Mouse (Mus musculus): Measurements from ENCODE around the gene Cers6.

The Cers6 gene

DNA sequence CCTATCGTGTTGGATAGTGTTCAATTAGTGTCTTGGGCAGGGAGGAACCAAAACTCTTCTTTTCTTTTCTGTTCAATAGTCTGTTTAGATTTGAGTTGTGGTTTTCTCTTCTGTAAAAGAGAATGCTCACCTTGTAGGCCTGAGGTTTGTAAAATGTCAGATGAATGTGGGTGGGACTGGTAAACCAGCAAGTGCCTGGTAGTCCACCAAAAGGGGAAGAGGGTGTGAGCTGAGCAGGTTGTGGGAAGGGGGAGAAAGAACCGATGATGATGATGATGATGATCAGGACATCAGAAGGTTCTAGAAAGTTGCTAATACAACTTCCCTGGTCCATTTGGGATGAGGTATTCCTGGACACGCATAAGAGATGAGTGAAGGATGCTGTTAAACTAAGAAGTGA, 55.1 kb downstream of the Cers6 start:
- in situ Hi-C loops (cut with MseI, MboI): no loop called here

- in situ Hi-C loops (cut with MseI, MboI): no loop called here
Measured at GRCm38 (mm10) chr2:68917010-68917409, 55.8 kb downstream of the Cers6 start.

- in situ Hi-C loops (cut with MseI, MboI): no loop called here
Measured at GRCm38 (mm10) chr2:68917524-68917923, 56.3 kb downstream of the Cers6 start.

- in situ Hi-C loops (cut with MseI, MboI): no loop called here
Measured at GRCm38 (mm10) chr2:68924344-68924743, 63.1 kb downstream of the Cers6 start.

DNA sequence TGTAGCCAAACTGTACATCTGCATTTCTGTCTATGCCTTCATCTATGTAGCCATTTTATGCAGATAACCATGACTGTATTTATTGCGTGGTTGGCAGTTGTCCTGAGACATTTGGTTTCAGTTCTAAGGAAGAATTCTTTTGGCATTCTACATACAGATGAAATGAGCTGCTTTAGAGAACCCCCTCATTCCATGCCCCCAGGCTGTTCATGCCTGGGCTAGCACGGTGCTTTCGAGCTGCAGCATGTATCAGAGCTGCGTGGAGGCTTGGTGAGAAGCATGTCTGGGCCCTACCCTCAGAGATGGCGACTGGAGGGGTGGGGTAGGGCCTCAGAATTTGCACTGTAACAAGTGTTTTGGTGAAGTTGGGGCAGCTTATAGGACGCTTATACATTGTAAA, 64.3 kb downstream of the Cers6 start:
- in situ Hi-C loops (cut with MseI, MboI): no loop called here

GRCm38 (mm10) chr2:68926913-68927790, 65.9 kb downstream of the Cers6 start:
- in situ Hi-C loops (cut with MseI, MboI): no loop called here

DNA sequence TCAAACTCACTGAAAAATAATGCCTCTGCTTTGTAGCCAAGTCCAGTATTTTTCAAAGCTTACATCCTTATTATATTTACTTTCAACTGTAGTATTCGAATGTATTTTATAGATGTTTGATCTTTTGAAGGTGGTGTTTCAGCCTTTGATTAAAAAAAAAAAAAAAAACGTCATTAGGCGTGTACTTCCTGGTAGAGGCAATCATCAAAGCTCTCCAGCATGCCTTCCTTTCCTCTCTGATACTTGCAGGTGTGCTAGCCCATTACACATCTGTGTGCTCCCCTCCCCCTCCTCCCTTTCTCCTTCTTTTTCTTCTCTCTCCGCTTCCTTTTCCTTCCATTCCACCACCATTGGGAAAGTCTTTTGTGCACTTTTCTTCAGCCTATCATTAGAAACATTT, 71.0 kb downstream of the Cers6 start:
- in situ Hi-C loops (cut with MseI, MboI): no loop called here

DNA sequence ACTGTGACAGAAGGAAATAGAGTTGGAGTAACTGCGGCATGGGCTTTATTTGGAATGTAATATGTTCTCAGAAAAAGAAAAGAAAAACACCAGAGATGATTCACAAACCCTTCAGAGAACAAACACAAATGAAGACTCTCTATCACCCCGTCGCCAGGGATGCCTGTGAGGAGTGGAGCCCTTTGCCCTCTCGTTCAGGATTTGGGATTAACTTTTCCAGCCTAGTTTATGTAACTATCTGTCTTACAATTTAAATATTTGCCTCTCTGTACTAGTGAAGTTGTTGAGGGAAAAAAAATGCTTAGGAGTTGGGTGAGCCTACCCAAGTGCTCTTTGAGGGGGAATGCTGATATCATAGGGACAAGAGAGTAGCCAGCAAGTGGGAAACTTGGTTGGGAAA, 71.4 kb downstream of the Cers6 start:
- in situ Hi-C loops (cut with MseI, MboI): no loop called here

DNA sequence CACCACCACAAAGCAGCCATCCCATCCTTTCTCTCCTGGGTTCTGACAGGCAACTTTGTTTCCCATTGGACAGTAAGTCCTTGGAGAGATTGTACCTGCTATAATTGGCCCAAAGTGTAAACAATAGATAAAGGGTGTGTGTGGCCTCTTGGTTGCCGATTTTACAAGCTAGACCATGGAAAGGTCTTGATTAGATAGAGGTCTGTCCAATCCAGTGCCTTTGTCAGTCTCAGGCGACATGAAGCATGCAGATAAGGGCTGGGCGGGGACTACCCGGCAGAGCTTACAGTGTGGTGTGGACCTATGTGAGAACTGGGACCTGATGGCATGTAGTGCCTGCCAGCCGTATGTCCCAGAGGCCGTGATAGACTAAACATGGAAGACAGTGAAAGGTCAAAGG, 73.4 kb downstream of the Cers6 start:
- in situ Hi-C loops (cut with MseI, MboI): no loop called here

GRCm38 (mm10) chr2:68935721-68936294, 74.6 kb downstream of the Cers6 start:
- in situ Hi-C loops (cut with MseI, MboI): no loop called here

DNA sequence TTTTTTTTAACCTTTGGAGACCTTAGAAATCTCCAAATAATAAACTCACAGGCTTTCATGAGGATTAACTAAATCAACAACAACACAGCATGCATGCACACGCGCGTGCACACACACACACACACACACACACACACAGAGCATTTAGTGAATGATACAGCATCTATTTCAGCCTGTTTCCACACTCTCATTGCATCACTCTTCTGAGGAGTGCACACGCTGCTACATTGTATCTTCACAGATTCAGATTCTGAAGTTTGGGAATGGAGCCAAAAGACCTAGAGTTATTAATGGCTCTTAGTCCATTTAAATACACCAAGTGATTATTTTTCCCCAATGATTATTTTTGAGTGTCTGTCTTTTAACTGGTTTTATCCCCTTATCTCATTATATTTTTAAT, 75.5 kb downstream of the Cers6 start:
- in situ Hi-C loops (cut with MseI, MboI): no loop called here

DNA sequence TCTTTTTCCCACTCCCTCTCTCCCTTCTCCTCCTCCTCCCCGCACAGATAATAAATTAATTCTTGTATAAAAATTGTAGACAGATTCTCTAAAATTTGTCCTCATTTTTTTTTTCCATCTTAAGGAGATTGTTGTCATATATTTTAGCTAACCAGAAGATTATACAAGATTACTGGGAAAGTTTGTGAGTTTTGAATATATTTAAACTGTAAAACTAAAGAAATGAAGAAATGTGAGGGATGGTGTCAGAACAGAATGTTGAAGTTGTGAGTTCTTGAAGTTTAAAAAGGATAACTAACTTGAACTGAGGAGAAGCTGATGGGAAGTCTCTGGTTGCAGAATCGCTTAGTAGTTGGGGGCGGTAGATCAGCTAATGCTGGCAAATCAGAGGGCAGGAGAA, 76.6 kb downstream of the Cers6 start:
- in situ Hi-C loops (cut with MseI, MboI): no loop called here

DNA sequence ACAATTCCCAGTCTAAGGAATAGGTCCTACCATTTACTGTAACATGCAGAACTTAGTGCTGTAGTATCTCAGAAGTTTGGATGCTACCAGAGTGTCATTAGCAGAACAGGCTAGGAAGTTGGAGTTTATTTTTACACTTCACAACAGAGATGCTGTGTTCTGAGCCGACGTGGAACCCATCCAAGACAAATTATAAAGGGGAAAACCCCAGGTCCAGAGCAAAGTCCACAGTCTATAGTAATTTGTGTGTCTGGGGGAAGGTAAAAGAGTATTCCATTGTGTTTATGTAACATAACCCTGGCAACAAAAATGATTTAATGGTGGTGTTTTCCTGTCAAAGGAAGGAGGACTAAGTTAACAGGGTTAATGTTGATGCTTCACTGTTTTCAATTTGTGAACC, 83.7 kb downstream of the Cers6 start:
- in situ Hi-C loops (cut with MseI, MboI): no loop called here

GRCm38 (mm10) chr2:68945976-68946375, 84.7 kb downstream of the Cers6 start:
- in situ Hi-C loops (cut with MseI, MboI): no loop called here

DNA sequence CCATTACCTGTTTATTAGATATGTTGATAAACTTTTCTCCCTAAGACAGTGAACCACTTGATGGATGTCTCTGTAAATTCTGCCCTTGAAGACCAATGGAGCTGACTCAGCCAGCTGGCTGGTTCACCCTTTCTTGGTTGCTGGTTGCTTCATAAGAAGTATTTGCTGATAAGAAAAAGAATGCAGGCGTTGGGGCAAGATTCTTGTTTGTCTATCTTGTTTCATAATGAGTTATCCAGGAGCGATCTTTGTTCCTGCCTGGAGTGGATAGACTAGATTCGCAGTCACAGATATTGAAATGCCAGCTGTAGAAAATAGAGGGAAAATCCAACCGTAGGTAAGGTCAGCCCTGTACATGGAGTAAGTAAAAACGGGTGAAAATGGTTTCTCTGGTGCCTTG, 85.6 kb downstream of the Cers6 start:
- in situ Hi-C loops (cut with MseI, MboI): no loop called here

GRCm38 (mm10) chr2:68949137-68949536, 87.9 kb downstream of the Cers6 start:
- in situ Hi-C loops (cut with MseI, MboI): no loop called here

- in situ Hi-C loops (cut with MseI, MboI): loop anchor here in 1 of 2 experiments (10.0 kb wide), 1 partner anchor 565 kb away; no protein-coding TSS in a partner anchor
Measured at GRCm38 (mm10) chr2:68949728-68950127, 88.5 kb downstream of the Cers6 start.

- in situ Hi-C loops (cut with MseI, MboI): loop anchor here in 1 of 2 experiments (10.0 kb wide), 1 partner anchor 567 kb away; no protein-coding TSS in a partner anchor
Measured at GRCm38 (mm10) chr2:68951706-68952105, 90.5 kb downstream of the Cers6 start.

GRCm38 (mm10) chr2:68953688-68954087, 92.4 kb downstream of the Cers6 start:
- in situ Hi-C loops (cut with MseI, MboI): loop anchor here in 1 of 2 experiments (10.0 kb wide), 1 partner anchor 569 kb away; no protein-coding TSS in a partner anchor

DNA sequence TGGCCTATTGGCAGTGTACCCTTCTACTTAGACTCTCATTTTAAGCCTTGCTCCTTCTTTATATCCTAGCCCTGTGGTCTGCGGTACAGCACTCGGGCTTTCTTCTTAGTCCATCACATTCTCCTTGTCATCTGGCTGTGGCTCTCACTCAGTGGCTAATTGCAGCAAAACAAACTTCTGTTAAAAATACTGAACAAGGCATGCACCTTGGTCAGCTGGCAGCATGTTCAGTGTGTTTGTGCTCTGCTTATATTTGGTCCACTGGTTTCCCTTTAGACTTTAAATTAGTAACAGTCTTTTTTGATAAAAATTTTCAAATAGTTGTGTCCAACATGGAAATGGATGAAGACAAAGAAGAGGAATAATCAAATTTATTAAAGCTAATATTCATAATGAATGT, 94.3 kb downstream of the Cers6 start:
- in situ Hi-C loops (cut with MseI, MboI): loop anchor here in 1 of 2 experiments (10.0 kb wide), 1 partner anchor 571 kb away; no protein-coding TSS in a partner anchor

GRCm38 (mm10) chr2:68956146-68956545, 94.9 kb downstream of the Cers6 start:
- in situ Hi-C loops (cut with MseI, MboI): loop anchor here in 1 of 2 experiments (10.0 kb wide), 1 partner anchor 571 kb away; no protein-coding TSS in a partner anchor

DNA sequence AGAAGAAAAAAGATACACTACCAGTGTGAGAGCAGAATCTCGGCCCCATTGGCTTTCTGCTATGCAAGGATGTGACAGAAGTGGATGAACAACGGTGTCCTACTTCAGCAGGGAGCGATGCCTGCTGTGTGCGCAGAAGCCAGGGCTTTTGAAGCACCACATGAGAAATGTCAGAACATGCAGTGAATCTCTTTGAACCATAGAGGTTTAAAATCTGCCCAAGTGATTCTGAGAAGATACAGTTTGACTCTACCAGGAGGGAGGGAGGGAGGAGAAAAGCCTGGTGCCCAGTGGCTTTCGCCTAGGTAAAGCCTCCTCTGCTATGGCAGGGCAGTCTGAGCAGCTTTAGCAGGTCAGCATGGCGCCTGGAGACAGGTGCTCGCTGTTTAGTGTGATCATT, 96.6 kb downstream of the Cers6 start:
- in situ Hi-C loops (cut with MseI, MboI): loop anchor here in 1 of 2 experiments (10.0 kb wide), 1 partner anchor 573 kb away; no protein-coding TSS in a partner anchor

DNA sequence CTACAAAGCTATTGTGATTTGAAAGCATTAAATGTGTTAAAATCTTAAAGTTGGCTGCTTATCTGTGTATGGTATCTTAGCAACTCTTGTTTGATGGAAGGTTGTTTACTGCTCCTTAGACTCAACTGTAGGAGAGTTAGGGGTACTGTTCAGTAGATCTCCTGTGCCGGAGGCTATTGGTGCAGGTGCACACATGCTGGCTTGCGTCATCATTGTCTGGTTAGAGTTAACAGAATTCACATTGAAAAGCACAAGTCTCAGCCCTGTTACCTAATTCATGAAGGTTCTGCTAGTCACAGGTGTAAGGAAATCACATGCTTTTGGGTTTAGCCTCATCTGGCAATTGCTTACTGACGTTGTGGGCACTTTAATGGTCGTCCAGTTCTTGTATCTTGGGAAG, 98.3 kb downstream of the Cers6 start:
- in situ Hi-C loops (cut with MseI, MboI): loop anchor here in 1 of 2 experiments (10.0 kb wide), 1 partner anchor 575 kb away; no protein-coding TSS in a partner anchor
